Comparison of ENCODE assay signal across 12 mouse cellular contexts in the genomic region with DNA sequence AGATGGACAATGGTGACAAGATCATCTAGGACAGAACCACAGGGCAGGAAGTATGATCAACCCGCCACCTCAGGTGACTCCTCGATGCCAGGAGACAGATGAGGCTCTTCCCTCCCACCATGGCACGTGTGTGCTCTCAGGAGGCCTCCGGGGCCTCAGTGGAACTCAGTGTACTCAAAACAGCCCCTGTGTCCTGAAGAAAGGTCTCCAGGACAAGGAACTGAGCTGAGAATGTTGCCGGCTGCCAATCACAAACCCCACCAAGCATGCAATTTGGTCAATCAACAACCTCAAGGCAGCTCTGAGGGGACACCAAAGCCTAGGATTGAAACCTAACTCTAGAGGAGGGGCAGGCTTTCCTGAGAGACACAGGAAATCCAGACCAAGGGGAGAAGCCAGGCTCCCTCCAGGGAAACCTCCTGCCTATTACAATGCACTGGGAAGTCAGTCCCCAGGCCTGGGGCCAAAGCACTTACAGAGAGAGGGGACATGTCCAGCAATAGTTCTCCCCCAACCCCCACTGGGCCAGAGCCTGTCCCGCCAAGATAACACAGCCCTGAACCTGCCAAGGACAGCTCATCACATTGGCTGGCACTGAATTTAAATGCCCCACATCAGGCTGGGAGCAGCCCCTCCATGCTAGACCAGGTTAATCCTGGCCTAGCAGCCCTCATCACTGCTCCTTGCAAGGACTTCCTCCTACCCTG. TPM values are rescaled to one million over a fixed set of nuclear protein-coding genes. Genes with fewer than 3 reads are reported as not detected.
A peak's percentile ranks its signal among the peaks of the same experiment; 100 is the strongest.
DNase-seq lines count a peak whose midpoint lies in the region; ATAC-seq and TF ChIP-seq lines count a peak whose summit lies in the region.
"Had no signal": no experiment of that assay in that cellular context is flagged by ENCODE, and none has a peak within 500 bp of the region (broad histone marks: within the 10 kb centered on the region; RNA-seq: fewer than 3 reads in every experiment).

No protein-coding gene starts in this region.

- TF ChIP-seq CTCF in intestine, postnatal 0 days (IDR thresholded peaks at IDR 0.05; ENCODE audit: low read depth), result no peak

- peak overlapping the region; percentile 69; the same call in 1 of the 2 replicates for H3K27ac ChIP-seq in intestine, postnatal 0 days (ENCODE audit: low read depth, low read length)
- no peak overlapping the region for H3K27ac ChIP-seq in intestine, embryonic 15.5 days
- peak overlapping the region; percentile 88 for H3K27ac ChIP-seq in heart, embryonic 13.5 days (replicated peaks)
- H3K27ac ChIP-seq in kidney, embryonic 15.5 days, result peak overlapping the region; percentile 52
- H3K27ac ChIP-seq: hindbrain, embryonic 15.5 days; liver, embryonic 14.5 days; midbrain, embryonic 15.5 days; stomach, embryonic 15.5 days had no signal

- H3K36me3 ChIP-seq in intestine, postnatal 0 days (ENCODE audit: control insufficient read depth, insufficient read depth), result no peaks in the 10 kb centered on the region
- no peaks in the 10 kb centered on the region for H3K36me3 ChIP-seq in intestine, embryonic 15.5 days
- H3K36me3 ChIP-seq in heart, embryonic 13.5 days, result no peaks in the 10 kb centered on the region
- no peaks in the 10 kb centered on the region for H3K36me3 ChIP-seq in kidney, embryonic 15.5 days
- H3K36me3 ChIP-seq: hindbrain, embryonic 15.5 days; midbrain, embryonic 15.5 days; stomach, embryonic 15.5 days had no signal

- peak; percentile 99 for DNase-seq in heart, adult 11 months
- DNase-seq in testis, postnatal 10 days (ENCODE audit: low spot score), result no peak
- no peak for DNase-seq in B cell, adult 2 months

- H3K4me1 ChIP-seq in intestine, postnatal 0 days (replicated peaks; ENCODE audit: control insufficient read depth, insufficient read depth, low read length), result peaks cover 21% of the 10 kb centered on the region; the same call in 1 of the 2 replicates
- H3K4me1 ChIP-seq in intestine, embryonic 15.5 days (replicated peaks), result peaks cover 71% of the 10 kb centered on the region
- H3K4me1 ChIP-seq in heart, embryonic 13.5 days, result peaks cover 90% of the 10 kb centered on the region
- peaks cover 78% of the 10 kb centered on the region for H3K4me1 ChIP-seq in kidney, embryonic 15.5 days

- no peaks in the 10 kb centered on the region for H3K27me3 ChIP-seq in intestine, postnatal 0 days (replicated peaks; ENCODE audit: control insufficient read depth, insufficient read depth, low read length)
- H3K27me3 ChIP-seq in intestine, embryonic 15.5 days (replicated peaks), result no peaks in the 10 kb centered on the region
- no peaks in the 10 kb centered on the region for H3K27me3 ChIP-seq in heart, embryonic 13.5 days (replicated peaks)
- no peaks in the 10 kb centered on the region for H3K27me3 ChIP-seq in kidney, embryonic 15.5 days
- H3K27me3 ChIP-seq: hindbrain, embryonic 15.5 days; midbrain, embryonic 15.5 days; stomach, embryonic 15.5 days had no signal

- ATAC-seq in intestine, postnatal 0 days, result no peak
- no peak for ATAC-seq in intestine, embryonic 15.5 days
- ATAC-seq in heart, embryonic 13.5 days (ENCODE audit: extremely low read depth, insufficient number of reproducible peaks, low FRiP score, low TSS enrichment), result no peak
- ATAC-seq in kidney, embryonic 15.5 days (replicated peaks; ENCODE audit: low FRiP score), result no peak; the same call in 1 of the 2 replicates
- ATAC-seq: activated CD4-positive, CD25-positive, alpha-beta regulatory T cell, adult 4 months; midbrain, embryonic 15.5 days had no signal

- no peaks in the 10 kb centered on the region for H3K9me3 ChIP-seq in intestine, postnatal 0 days (ENCODE audit: control insufficient read depth)
- H3K9me3 ChIP-seq in intestine, embryonic 15.5 days, result no peaks in the 10 kb centered on the region
- H3K9me3 ChIP-seq in heart, embryonic 13.5 days, result no peaks in the 10 kb centered on the region
- no peaks in the 10 kb centered on the region for H3K9me3 ChIP-seq in kidney, embryonic 15.5 days (replicated peaks)
- H3K9me3 ChIP-seq: hindbrain, embryonic 15.5 days; midbrain, embryonic 15.5 days; stomach, embryonic 15.5 days had no signal

- no peak overlapping the region for H3K9ac ChIP-seq in intestine, postnatal 0 days (ENCODE audit: low read depth, low read length)
- no peak overlapping the region for H3K9ac ChIP-seq in intestine, embryonic 15.5 days
- peak overlapping the region; percentile 61 for H3K9ac ChIP-seq in heart, embryonic 13.5 days
- H3K9ac ChIP-seq in kidney, embryonic 15.5 days, result no peak overlapping the region
- H3K9ac ChIP-seq: hindbrain, embryonic 15.5 days; liver, embryonic 14.5 days; midbrain, embryonic 15.5 days; stomach, embryonic 15.5 days had no signal

- no peak overlapping the region for H3K4me2 ChIP-seq in intestine, postnatal 0 days (replicated peaks; ENCODE audit: low read depth)
- no peak overlapping the region for H3K4me2 ChIP-seq in intestine, embryonic 15.5 days (replicated peaks)
- H3K4me2 ChIP-seq in heart, embryonic 13.5 days, result peak overlapping the region; percentile 16; the same call in 1 of the 2 replicates
- H3K4me2 ChIP-seq in kidney, embryonic 15.5 days, result no peak overlapping the region
- H3K4me2 ChIP-seq: hindbrain, embryonic 15.5 days; midbrain, embryonic 15.5 days; stomach, embryonic 15.5 days had no signal

- WGBS in intestine, postnatal 0 days, result 50% methylated on average over 6 of the region's 6 CpGs
- WGBS in intestine, embryonic 15.5 days, result 67% methylated on average over 6 of the region's 6 CpGs
- 56% methylated on average over 6 of the region's 6 CpGs for WGBS in heart, embryonic 13.5 days
- 61% methylated on average over 6 of the region's 6 CpGs for WGBS in kidney, embryonic 15.5 days

- no peak overlapping the region for H3K4me3 ChIP-seq in intestine, postnatal 0 days (ENCODE audit: low read depth, low read length)
- no peak overlapping the region for H3K4me3 ChIP-seq in intestine, embryonic 15.5 days (replicated peaks)
- no peak overlapping the region for H3K4me3 ChIP-seq in heart, embryonic 13.5 days
- H3K4me3 ChIP-seq in kidney, embryonic 15.5 days (replicated peaks), result no peak overlapping the region
- H3K4me3 ChIP-seq: hindbrain, embryonic 15.5 days; midbrain, embryonic 15.5 days; stomach, embryonic 15.5 days had no signal

RNA-seq across cellular contexts. Expression of gene Ccdc85c, which starts 37.8 kb away (rescaled TPM):
- 10.1 and 12.0 TPM in 2 replicates for polyA plus RNA-seq in intestine, postnatal 0 days (2015; fragmentation: Nextera tagmentation; extraction: Ambion mirVana)
- polyA plus RNA-seq in intestine, embryonic 15.5 days (2015; fragmentation: Nextera tagmentation; extraction: Ambion mirVana), result 8.7 and 9.3 TPM in 2 replicates
- polyA plus RNA-seq in heart, embryonic 13.5 days (2015; fragmentation: Nextera tagmentation; extraction: Ambion mirVana), result 4.9 and 5.8 TPM in 2 replicates
- 7.7 and 8.1 TPM in 2 replicates for polyA plus RNA-seq in kidney, embryonic 15.5 days (2015; fragmentation: Nextera tagmentation; extraction: Ambion mirVana)

RNA-seq across cellular contexts. Expression of gene Ccnk, which starts 58.1 kb away (rescaled TPM):
- polyA plus RNA-seq in intestine, postnatal 0 days (2015; fragmentation: Nextera tagmentation; extraction: Ambion mirVana), result 3.0 and 3.3 TPM in 2 replicates
- polyA plus RNA-seq in intestine, embryonic 15.5 days (2015; fragmentation: Nextera tagmentation; extraction: Ambion mirVana), result 2.8 and 3.8 TPM in 2 replicates
- polyA plus RNA-seq in heart, embryonic 13.5 days (2015; fragmentation: Nextera tagmentation; extraction: Ambion mirVana), result 2.2 and 2.8 TPM in 2 replicates
- 3.2 and 3.7 TPM in 2 replicates for polyA plus RNA-seq in kidney, embryonic 15.5 days (2015; fragmentation: Nextera tagmentation; extraction: Ambion mirVana)

RNA-seq across cellular contexts. Expression of gene Setd3, which starts 58.3 kb away (rescaled TPM):
- 49.1 and 50.0 TPM in 2 replicates for polyA plus RNA-seq in intestine, postnatal 0 days (2015; fragmentation: Nextera tagmentation; extraction: Ambion mirVana)
- 91.7 and 97.9 TPM in 2 replicates for polyA plus RNA-seq in intestine, embryonic 15.5 days (2015; fragmentation: Nextera tagmentation; extraction: Ambion mirVana)
- polyA plus RNA-seq in heart, embryonic 13.5 days (2015; fragmentation: Nextera tagmentation; extraction: Ambion mirVana), result 63.0 and 65.7 TPM in 2 replicates
- 87.1 and 87.2 TPM in 2 replicates for polyA plus RNA-seq in kidney, embryonic 15.5 days (2015; fragmentation: Nextera tagmentation; extraction: Ambion mirVana)
